Mouse (Mus musculus): ENCODE measurements around the gene Aldh18a1. TPM values are rescaled to one million over a fixed set of nuclear protein-coding genes. Genes with fewer than 3 reads are reported as not detected.

The Aldh18a1 gene
- polyA plus RNA-seq (2012; rRNA removed): 37.9 and 40.5 TPM in 2 replicates

GRCm38 (mm10) chr19:40588293-40588654, at the start of gene Aldh18a1:
Aldh18a1 (minus strand) TSS chr19:40588463.
- peak within 1 kb of the TSS; percentile 65 for H3K27ac ChIP-seq (ENCODE audit: control insufficient read depth, insufficient read depth, low read length)
- peaks cover 4% of the 10 kb centered on the region; the same call in 1 of the 2 replicates for H3K4me1 ChIP-seq (replicated peaks; ENCODE audit: control insufficient read depth, insufficient read depth, low read length)
- no peaks in the 10 kb centered on the region for H3K27me3 ChIP-seq (ENCODE audit: control insufficient read depth, insufficient read depth, low read length)
- peak; percentile 96 for DNase-seq
- TF ChIP-seq POLR2A (IDR thresholded peaks at IDR 0.05; ENCODE audit: control insufficient read depth, extremely low read depth, insufficient read depth, low read length, poor library complexity) (no peak), CTCF (IDR thresholded peaks at IDR 0.05; ENCODE audit: borderline replicate concordance, control insufficient read depth, extremely low read depth, insufficient read depth, low read length, poor library complexity) (no peak)
- WGBS: under 1% methylated on average over 34 of the region's 34 CpGs
- peak within 1 kb of the TSS; percentile 90 for H3K4me3 ChIP-seq (ENCODE audit: control insufficient read depth, insufficient read depth, low read length)
- H3K36me3 ChIP-seq (ENCODE audit: control insufficient read depth, insufficient read depth, low read length): no peaks in the 10 kb centered on the region

GRCm38 (mm10) chr19:40637601-40638000, 49.3 kb upstream of the Aldh18a1 start:
- WGBS: 80% methylated on average over 7 of the region's 7 CpGs
- H3K36me3 ChIP-seq (ENCODE audit: control insufficient read depth, insufficient read depth, low read length): no peaks in the 10 kb centered on the region
- TF ChIP-seq POLR2A (IDR thresholded peaks at IDR 0.05; ENCODE audit: control insufficient read depth, extremely low read depth, insufficient read depth, low read length, poor library complexity): no peak
- no peak for TF ChIP-seq CTCF (IDR thresholded peaks at IDR 0.05; ENCODE audit: borderline replicate concordance, control insufficient read depth, extremely low read depth, insufficient read depth, low read length, poor library complexity)
- no peaks in the 10 kb centered on the region for H3K4me1 ChIP-seq (replicated peaks; ENCODE audit: control insufficient read depth, insufficient read depth, low read length)
- no peaks in the 10 kb centered on the region for H3K27me3 ChIP-seq (ENCODE audit: control insufficient read depth, insufficient read depth, low read length)
- DNase-seq: no peak
- H3K27ac ChIP-seq (ENCODE audit: control insufficient read depth, insufficient read depth, low read length): no peak overlapping the region
- H3K4me3 ChIP-seq (ENCODE audit: control insufficient read depth, insufficient read depth, low read length): no peak overlapping the region

DNA sequence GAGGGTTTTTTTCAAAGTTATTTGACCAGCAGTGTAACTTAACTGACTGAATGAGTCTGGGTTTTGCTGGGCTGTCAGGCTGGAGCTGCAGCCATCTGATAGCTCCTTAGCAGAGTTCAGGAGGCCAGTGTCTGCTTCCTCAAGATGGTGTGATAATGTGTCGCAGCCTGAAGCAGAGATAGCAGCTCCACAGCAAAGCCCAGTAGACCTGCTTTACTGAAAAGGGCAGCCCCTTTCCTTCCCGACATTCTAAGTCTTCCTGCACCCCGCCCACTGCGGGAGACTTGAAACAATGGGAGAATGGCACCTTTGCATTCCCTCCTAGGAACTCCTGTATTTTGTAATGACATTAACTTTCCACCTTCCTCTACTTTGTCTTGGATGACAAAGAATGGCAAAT, 48.8 kb upstream of the Aldh18a1 start:
- no peak for DNase-seq
- WGBS: 89% methylated on average over 4 of the region's 4 CpGs
- TF ChIP-seq POLR2A (IDR thresholded peaks at IDR 0.05; ENCODE audit: control insufficient read depth, extremely low read depth, insufficient read depth, low read length, poor library complexity) (no peak), CTCF (IDR thresholded peaks at IDR 0.05; ENCODE audit: borderline replicate concordance, control insufficient read depth, extremely low read depth, insufficient read depth, low read length, poor library complexity) (no peak)

GRCm38 (mm10) chr19:40633144-40633543, 44.9 kb upstream of the Aldh18a1 start:
- DNase-seq: no peak
- TF ChIP-seq CTCF (IDR thresholded peaks at IDR 0.05; ENCODE audit: borderline replicate concordance, control insufficient read depth, extremely low read depth, insufficient read depth, low read length, poor library complexity) (no peak), POLR2A (IDR thresholded peaks at IDR 0.05; ENCODE audit: control insufficient read depth, extremely low read depth, insufficient read depth, low read length, poor library complexity) (no peak)
- no peaks in the 10 kb centered on the region for H3K27me3 ChIP-seq (ENCODE audit: control insufficient read depth, insufficient read depth, low read length)
- no peaks in the 10 kb centered on the region; the same call in 1 of the 2 replicates for H3K4me1 ChIP-seq (replicated peaks; ENCODE audit: control insufficient read depth, insufficient read depth, low read length)
- H3K27ac ChIP-seq (ENCODE audit: control insufficient read depth, insufficient read depth, low read length): no peak overlapping the region
- no peaks in the 10 kb centered on the region for H3K36me3 ChIP-seq (ENCODE audit: control insufficient read depth, insufficient read depth, low read length)
- no peak overlapping the region for H3K4me3 ChIP-seq (ENCODE audit: control insufficient read depth, insufficient read depth, low read length)
- WGBS: 68% methylated on average over 1 of the region's 1 CpGs

More for the DNA sequence above, 48.8 kb upstream of the Aldh18a1 start:
- peak overlapping the region; percentile 34; the same call in 1 of the 2 replicates for H3K27ac ChIP-seq (ENCODE audit: control insufficient read depth, insufficient read depth, low read length)
- no peaks in the 10 kb centered on the region for H3K36me3 ChIP-seq (ENCODE audit: control insufficient read depth, insufficient read depth, low read length)
- no peaks in the 10 kb centered on the region for H3K27me3 ChIP-seq (ENCODE audit: control insufficient read depth, insufficient read depth, low read length)
- no peak overlapping the region for H3K4me3 ChIP-seq (ENCODE audit: control insufficient read depth, insufficient read depth, low read length)
- H3K4me1 ChIP-seq (replicated peaks; ENCODE audit: control insufficient read depth, insufficient read depth, low read length): no peaks in the 10 kb centered on the region

- Histone ChIP-seq H3K27ac (ENCODE audit: control insufficient read depth, insufficient read depth, low read length) (no peak overlapping the region), H3K27me3 (ENCODE audit: control insufficient read depth, insufficient read depth, low read length) (no peaks in the 10 kb centered on the region), H3K4me3 (ENCODE audit: control insufficient read depth, insufficient read depth, low read length) (no peak overlapping the region), H3K36me3 (ENCODE audit: control insufficient read depth, insufficient read depth, low read length) (no peaks in the 10 kb centered on the region), H3K4me1 (replicated peaks; ENCODE audit: control insufficient read depth, insufficient read depth, low read length) (no peaks in the 10 kb centered on the region; the same call in 1 of the 2 replicates)
- no peak for DNase-seq
- 89% methylated on average over 5 of the region's 5 CpGs for WGBS
- no peak for TF ChIP-seq CTCF (IDR thresholded peaks at IDR 0.05; ENCODE audit: borderline replicate concordance, control insufficient read depth, extremely low read depth, insufficient read depth, low read length, poor library complexity)
- no peak for TF ChIP-seq POLR2A (IDR thresholded peaks at IDR 0.05; ENCODE audit: control insufficient read depth, extremely low read depth, insufficient read depth, low read length, poor library complexity)
These were observed 44.4 kb upstream of the Aldh18a1 start for GRCm38 (mm10) chr19:40632668-40633067.

DNA sequence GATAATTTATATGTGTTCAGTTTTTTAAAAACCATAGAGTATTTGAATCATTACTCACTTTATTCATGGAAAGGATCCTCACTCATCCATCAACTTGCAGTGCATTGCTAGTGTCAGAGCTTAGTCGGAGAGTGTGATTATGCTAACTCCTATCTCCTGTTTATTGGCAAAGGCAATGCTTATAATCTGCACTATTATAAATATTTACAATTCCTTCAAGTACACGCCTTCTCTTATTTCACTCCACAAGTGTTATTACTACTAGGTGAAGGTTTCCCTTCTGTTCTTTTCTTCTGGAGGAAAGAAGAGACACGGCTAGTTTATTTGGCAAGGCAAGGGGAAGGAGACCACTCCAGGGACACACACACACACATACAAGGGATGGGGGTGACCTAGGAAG, 43.9 kb upstream of the Aldh18a1 start:
- H3K4me3 ChIP-seq (ENCODE audit: control insufficient read depth, insufficient read depth, low read length): no peak overlapping the region
- H3K4me1 ChIP-seq (replicated peaks; ENCODE audit: control insufficient read depth, insufficient read depth, low read length): no peaks in the 10 kb centered on the region; the same call in 1 of the 2 replicates
- DNase-seq: no peak
- no peaks in the 10 kb centered on the region for H3K27me3 ChIP-seq (ENCODE audit: control insufficient read depth, insufficient read depth, low read length)
- no peak overlapping the region for H3K27ac ChIP-seq (ENCODE audit: control insufficient read depth, insufficient read depth, low read length)
- H3K36me3 ChIP-seq (ENCODE audit: control insufficient read depth, insufficient read depth, low read length): no peaks in the 10 kb centered on the region
- TF ChIP-seq CTCF (IDR thresholded peaks at IDR 0.05; ENCODE audit: borderline replicate concordance, control insufficient read depth, extremely low read depth, insufficient read depth, low read length, poor library complexity) (no peak), POLR2A (IDR thresholded peaks at IDR 0.05; ENCODE audit: control insufficient read depth, extremely low read depth, insufficient read depth, low read length, poor library complexity) (no peak)
- 96% methylated on average over 3 of the region's 3 CpGs for WGBS

GRCm38 (mm10) chr19:40630606-40631005, 42.3 kb upstream of the Aldh18a1 start:
- Histone ChIP-seq H3K27me3 (ENCODE audit: control insufficient read depth, insufficient read depth, low read length) (no peaks in the 10 kb centered on the region), H3K4me1 (replicated peaks; ENCODE audit: control insufficient read depth, insufficient read depth, low read length) (no peaks in the 10 kb centered on the region; the same call in 1 of the 2 replicates), H3K27ac (ENCODE audit: control insufficient read depth, insufficient read depth, low read length) (no peak overlapping the region), H3K4me3 (ENCODE audit: control insufficient read depth, insufficient read depth, low read length) (no peak overlapping the region), H3K36me3 (ENCODE audit: control insufficient read depth, insufficient read depth, low read length) (no peaks in the 10 kb centered on the region)
- WGBS: 27% methylated on average over 7 of the region's 7 CpGs
- TF ChIP-seq POLR2A (IDR thresholded peaks at IDR 0.05; ENCODE audit: control insufficient read depth, extremely low read depth, insufficient read depth, low read length, poor library complexity) (no peak), CTCF (IDR thresholded peaks at IDR 0.05; ENCODE audit: borderline replicate concordance, control insufficient read depth, extremely low read depth, insufficient read depth, low read length, poor library complexity) (no peak)
- no peak for DNase-seq

All from thymus, adult 2 months (tissue).